Mouse (Mus musculus): ENCODE results near the gene E2f7. TPM values are rescaled to one million over a fixed set of nuclear protein-coding genes. Genes with fewer than 3 reads are reported as not detected.

Gene E2f7
- polyA plus RNA-seq (2014; fragmentation: Nextera tagmentation; extraction: Ambion mirVana): 8.3 and 9.1 TPM in 2 replicates

DNA sequence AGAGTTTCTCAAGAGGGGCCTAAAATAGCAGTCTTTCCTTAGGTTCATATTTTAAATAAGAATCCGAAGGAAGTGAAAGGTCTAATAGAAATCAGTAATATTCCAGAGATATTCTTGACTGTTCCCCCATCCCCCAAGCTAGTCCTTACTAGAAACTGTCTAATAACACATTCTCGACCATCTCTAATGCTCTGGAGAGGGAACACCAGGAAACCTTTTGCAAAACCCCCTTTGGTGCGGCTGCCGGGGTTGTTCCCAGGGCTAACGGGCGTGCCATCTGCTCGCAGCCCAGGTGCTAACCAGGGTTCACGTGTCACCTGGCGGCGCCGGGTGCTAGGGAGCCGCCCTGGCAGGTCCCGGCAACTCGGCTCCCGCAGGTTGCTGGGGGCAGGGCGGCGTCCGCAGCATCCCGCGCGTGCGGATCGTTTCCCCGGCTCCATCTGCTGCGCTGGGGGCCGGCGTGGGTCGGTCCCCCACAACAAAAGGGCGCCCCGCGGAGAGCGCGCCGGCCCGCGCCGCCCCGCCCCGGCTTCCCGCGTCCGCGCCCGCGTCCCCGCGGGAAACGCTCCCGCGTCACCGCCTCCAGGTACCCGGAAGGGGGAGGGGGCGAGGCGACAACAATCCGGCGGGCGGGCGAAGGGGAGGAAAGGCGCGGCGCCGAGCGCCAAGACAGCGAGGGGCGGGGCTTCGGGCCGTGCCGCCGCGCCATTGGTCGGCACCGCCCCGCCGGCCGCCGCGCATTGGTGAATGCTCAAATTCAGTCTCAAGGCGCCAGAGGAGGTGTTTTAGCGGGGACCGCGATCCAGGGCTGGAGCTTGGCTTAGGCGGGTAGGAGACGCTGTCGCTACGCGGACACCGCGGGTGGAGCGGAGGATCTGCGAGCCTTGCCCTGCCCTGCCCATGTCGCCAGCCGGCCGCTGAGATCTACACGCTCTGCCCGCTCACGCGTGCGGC, at the start of gene E2f7:
Gene E2f7 (plus strand): TSS at position 754 of the 954 bp plus-strand sequence.
- peak; percentile 98 for ATAC-seq
- no peaks in the 10 kb centered on the region for H3K27me3 ChIP-seq (replicated peaks; ENCODE audit: control insufficient read depth, insufficient read depth, low read length)
- under 1% methylated on average over 61 of the region's 98 CpGs for WGBS
- peak within 1 kb of the TSS; percentile 71 for H3K4me3 ChIP-seq (ENCODE audit: low read depth, low read length)
- H3K4me1 ChIP-seq (ENCODE audit: control insufficient read depth, insufficient read depth, low read length): peaks cover 12% of the 10 kb centered on the region
- DNase-seq (ENCODE audit: low spot score): peak; percentile 97
- H3K27ac ChIP-seq (ENCODE audit: low read depth, low read length): peak within 1 kb of the TSS; percentile 81
- peak within 1 kb of the TSS; percentile 93 for H3K9ac ChIP-seq (ENCODE audit: low read length)
- H3K36me3 ChIP-seq (ENCODE audit: control insufficient read depth, insufficient read depth, low read length): peaks cover 12% of the 10 kb centered on the region; the same call in 1 of the 2 replicates
- peak within 1 kb of the TSS; percentile 79 for H3K4me2 ChIP-seq (ENCODE audit: low read length)
- no peaks in the 10 kb centered on the region for H3K9me3 ChIP-seq (replicated peaks; ENCODE audit: control insufficient read depth, low read length)

DNA sequence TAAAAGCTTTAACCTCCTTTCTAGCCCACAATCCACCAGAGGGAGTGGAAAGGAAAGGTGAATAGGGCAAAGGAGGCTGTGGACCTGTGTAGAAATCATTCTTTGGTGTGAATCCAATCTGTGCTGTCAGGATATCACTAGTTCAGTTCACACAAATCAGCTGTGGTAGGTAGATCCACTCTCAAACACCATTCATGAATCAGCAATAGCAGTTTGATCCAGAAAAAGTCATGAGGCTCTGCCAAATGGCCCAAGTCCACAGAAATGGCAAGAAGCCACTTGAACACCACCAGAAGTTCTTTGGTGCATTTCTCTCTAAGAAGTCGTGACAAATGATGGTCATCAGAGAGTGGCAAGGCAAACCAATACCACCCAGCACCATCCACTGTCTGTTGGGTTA, 44.0 kb upstream of the E2f7 start:
- ATAC-seq (no peak), DNase-seq (ENCODE audit: low spot score) (no peak)
- Histone ChIP-seq H3K4me1 (ENCODE audit: control insufficient read depth, insufficient read depth, low read length) (no peaks in the 10 kb centered on the region), H3K9ac (ENCODE audit: low read length) (no peak overlapping the region), H3K9me3 (replicated peaks; ENCODE audit: control insufficient read depth, low read length) (no peaks in the 10 kb centered on the region), H3K4me2 (ENCODE audit: low read length) (no peak overlapping the region), H3K27ac (ENCODE audit: low read depth, low read length) (no peak overlapping the region), H3K36me3 (ENCODE audit: control insufficient read depth, insufficient read depth, low read length) (no peaks in the 10 kb centered on the region), H3K4me3 (ENCODE audit: low read depth, low read length) (no peak overlapping the region), H3K27me3 (replicated peaks; ENCODE audit: control insufficient read depth, insufficient read depth, low read length) (no peaks in the 10 kb centered on the region)
- WGBS: 78% methylated on average over 1 of the region's 1 CpGs

DNA sequence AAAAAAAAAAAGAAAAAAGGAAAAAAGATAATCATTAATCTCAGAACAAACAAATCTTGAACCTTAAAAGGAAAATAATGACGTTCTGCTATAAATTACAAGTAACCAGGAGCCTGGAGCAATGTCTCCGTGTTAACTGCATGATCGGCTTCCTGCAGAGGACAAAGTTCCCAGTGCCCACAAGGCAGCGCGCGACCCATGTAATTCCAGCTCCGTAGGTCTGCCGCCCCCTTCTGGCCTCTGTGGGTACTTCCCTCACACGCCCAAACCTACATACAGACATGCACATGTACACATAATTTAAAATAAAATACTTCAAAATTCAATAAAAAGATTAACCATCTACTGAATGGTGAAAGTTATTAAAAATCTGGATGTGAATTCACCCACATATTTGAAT, 39.6 kb upstream of the E2f7 start:
- no peaks in the 10 kb centered on the region for H3K36me3 ChIP-seq (ENCODE audit: control insufficient read depth, insufficient read depth, low read length)
- no peak for DNase-seq (ENCODE audit: low spot score)
- WGBS: 51% methylated on average over 9 of the region's 9 CpGs

DNA sequence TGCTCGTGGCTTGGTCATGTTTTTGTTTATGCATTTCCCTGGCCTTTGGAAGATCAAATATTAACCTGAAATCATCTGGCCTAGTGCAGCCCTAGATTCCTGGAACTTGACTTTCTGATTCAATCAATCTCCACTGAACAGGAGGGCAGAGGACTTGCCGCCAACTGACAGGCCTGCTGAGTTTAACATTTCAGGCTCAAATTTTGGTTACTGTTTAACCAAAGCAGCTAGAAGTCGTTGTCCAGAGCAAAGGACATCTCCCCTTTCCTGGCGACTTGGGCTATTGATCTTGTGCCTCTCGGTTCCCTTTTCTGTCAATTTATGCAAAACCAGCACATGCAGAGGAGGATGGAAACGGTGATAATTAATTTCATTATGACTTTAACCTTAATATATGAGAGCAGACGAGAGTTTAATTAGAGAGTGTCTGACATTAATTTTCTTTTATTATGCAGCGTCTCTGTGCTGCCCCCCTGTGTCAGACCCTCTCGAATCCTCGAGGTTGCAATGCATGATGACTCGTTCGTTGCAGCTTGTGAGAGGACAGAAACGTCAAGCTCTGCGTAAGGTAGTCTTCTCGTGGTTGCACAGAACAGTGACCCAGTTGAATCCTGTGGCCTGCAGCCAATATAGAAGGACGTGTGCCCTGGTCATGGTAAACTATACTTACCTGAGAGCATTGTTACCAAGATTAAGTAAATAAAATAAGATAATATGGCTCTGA, 37.7 kb upstream of the E2f7 start:
- DNase-seq (ENCODE audit: low spot score) (peak; percentile 71), ATAC-seq (peak; percentile 48; the same call in 1 of the 2 replicates)
- Histone ChIP-seq H3K4me3 (ENCODE audit: low read depth, low read length) (no peak overlapping the region), H3K27ac (ENCODE audit: low read depth, low read length) (no peak overlapping the region), H3K36me3 (ENCODE audit: control insufficient read depth, insufficient read depth, low read length) (no peaks in the 10 kb centered on the region), H3K9ac (ENCODE audit: low read length) (no peak overlapping the region), H3K4me2 (ENCODE audit: low read length) (no peak overlapping the region), H3K9me3 (replicated peaks; ENCODE audit: control insufficient read depth, low read length) (no peaks in the 10 kb centered on the region), H3K27me3 (replicated peaks; ENCODE audit: control insufficient read depth, insufficient read depth, low read length) (no peaks in the 10 kb centered on the region), H3K4me1 (ENCODE audit: control insufficient read depth, insufficient read depth, low read length) (no peaks in the 10 kb centered on the region)
- WGBS: 61% methylated on average over 16 of the region's 16 CpGs

More for the DNA sequence above, 39.6 kb upstream of the E2f7 start:
- Histone ChIP-seq H3K4me1 (ENCODE audit: control insufficient read depth, insufficient read depth, low read length) (no peaks in the 10 kb centered on the region), H3K9me3 (replicated peaks; ENCODE audit: control insufficient read depth, low read length) (no peaks in the 10 kb centered on the region), H3K4me3 (ENCODE audit: low read depth, low read length) (no peak overlapping the region), H3K9ac (ENCODE audit: low read length) (no peak overlapping the region), H3K27me3 (replicated peaks; ENCODE audit: control insufficient read depth, insufficient read depth, low read length) (no peaks in the 10 kb centered on the region), H3K4me2 (ENCODE audit: low read length) (no peak overlapping the region), H3K27ac (ENCODE audit: low read depth, low read length) (no peak overlapping the region)
- ATAC-seq: no peak

DNA sequence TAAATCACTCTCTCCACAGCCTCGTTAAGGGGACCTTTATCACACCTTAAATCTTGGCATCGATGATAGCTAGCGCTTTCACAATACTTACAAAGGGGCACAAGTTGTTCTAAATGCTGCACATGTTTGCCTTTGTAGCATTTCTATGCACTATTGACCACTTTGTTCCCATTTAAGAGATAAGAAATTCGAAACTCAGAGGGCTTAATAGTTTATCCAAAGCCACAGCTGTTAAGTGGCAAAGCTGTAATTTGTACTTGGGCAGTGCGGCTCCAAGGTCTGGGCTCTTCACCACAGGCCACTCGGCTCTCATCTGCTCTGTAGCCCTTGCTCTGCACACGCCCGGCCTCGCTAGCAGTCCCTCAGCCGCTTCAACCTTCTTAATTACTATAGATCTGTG, 28.4 kb upstream of the E2f7 start:
- Histone ChIP-seq H3K27me3 (replicated peaks; ENCODE audit: control insufficient read depth, insufficient read depth, low read length) (no peaks in the 10 kb centered on the region), H3K4me1 (ENCODE audit: control insufficient read depth, insufficient read depth, low read length) (no peaks in the 10 kb centered on the region), H3K9ac (ENCODE audit: low read length) (no peak overlapping the region), H3K9me3 (replicated peaks; ENCODE audit: control insufficient read depth, low read length) (no peaks in the 10 kb centered on the region), H3K36me3 (ENCODE audit: control insufficient read depth, insufficient read depth, low read length) (no peaks in the 10 kb centered on the region), H3K4me3 (ENCODE audit: low read depth, low read length) (no peak overlapping the region), H3K27ac (ENCODE audit: low read depth, low read length) (no peak overlapping the region), H3K4me2 (ENCODE audit: low read length) (no peak overlapping the region)
- peak; percentile 5 for DNase-seq (ENCODE audit: low spot score)
- ATAC-seq: peak; percentile 46; the same call in 1 of the 2 replicates
- WGBS: 37% methylated on average over 10 of the region's 10 CpGs

DNA sequence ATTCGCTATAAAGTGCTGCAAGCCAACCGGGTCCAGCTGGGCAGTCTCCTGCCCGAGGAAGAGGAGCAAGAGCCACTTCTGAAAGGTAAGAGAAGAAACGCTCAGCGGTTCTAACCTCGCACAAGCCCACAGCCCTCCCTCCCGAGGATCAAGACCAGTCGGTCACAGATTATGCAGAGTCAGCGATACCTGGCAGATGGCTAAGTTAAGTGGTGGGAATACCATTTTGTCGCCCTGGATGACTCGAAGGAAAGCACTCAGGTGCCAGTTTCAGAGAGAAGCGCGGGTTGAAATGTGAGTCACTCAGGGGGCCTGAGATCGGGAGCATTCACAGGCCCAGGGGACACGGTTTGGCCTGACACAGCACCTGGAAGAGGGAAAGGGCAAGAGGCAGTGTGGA, 18.8 kb upstream of the E2f7 start:
- H3K9ac ChIP-seq (ENCODE audit: low read length): no peak overlapping the region
- H3K36me3 ChIP-seq (ENCODE audit: control insufficient read depth, insufficient read depth, low read length): no peaks in the 10 kb centered on the region
- H3K9me3 ChIP-seq (replicated peaks; ENCODE audit: control insufficient read depth, low read length): no peaks in the 10 kb centered on the region
- H3K4me2 ChIP-seq (ENCODE audit: low read length): no peak overlapping the region
- no peaks in the 10 kb centered on the region for H3K27me3 ChIP-seq (replicated peaks; ENCODE audit: control insufficient read depth, insufficient read depth, low read length)
- ATAC-seq (no peak), DNase-seq (ENCODE audit: low spot score) (no peak)
- WGBS: 87% methylated on average over 15 of the region's 15 CpGs
- H3K27ac ChIP-seq (ENCODE audit: low read depth, low read length): no peak overlapping the region
- H3K4me3 ChIP-seq (ENCODE audit: low read depth, low read length): no peak overlapping the region
- H3K4me1 ChIP-seq (ENCODE audit: control insufficient read depth, insufficient read depth, low read length): no peaks in the 10 kb centered on the region

DNA sequence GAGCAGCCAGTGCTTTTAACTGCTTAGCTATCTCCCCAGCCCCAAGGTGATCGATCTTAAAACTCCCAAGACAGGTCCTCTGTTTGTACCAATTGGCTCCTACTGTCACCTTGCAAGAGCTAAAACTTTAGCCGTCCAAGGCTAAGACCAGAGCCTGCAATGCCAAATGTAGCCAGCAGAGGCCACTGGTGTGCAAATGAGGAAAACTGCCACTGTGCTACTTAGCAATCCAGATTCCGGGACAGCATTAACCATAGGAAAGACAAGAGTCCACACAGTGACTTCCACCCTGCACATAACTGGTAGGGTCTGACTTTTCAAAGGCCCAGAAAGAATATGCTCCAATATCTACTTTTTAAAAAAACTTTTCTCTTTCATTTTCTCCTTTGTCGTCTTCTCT, 17.4 kb upstream of the E2f7 start:
- no peaks in the 10 kb centered on the region for H3K4me1 ChIP-seq (ENCODE audit: control insufficient read depth, insufficient read depth, low read length)
- no peak overlapping the region for H3K27ac ChIP-seq (ENCODE audit: low read depth, low read length)
- no peak overlapping the region for H3K4me2 ChIP-seq (ENCODE audit: low read length)
- ATAC-seq: no peak
- no peaks in the 10 kb centered on the region for H3K27me3 ChIP-seq (replicated peaks; ENCODE audit: control insufficient read depth, insufficient read depth, low read length)
- H3K9me3 ChIP-seq (replicated peaks; ENCODE audit: control insufficient read depth, low read length): no peaks in the 10 kb centered on the region
- H3K9ac ChIP-seq (ENCODE audit: low read length): no peak overlapping the region
- no peaks in the 10 kb centered on the region for H3K36me3 ChIP-seq (ENCODE audit: control insufficient read depth, insufficient read depth, low read length)
- peak; percentile 33 for DNase-seq (ENCODE audit: low spot score)
- H3K4me3 ChIP-seq (ENCODE audit: low read depth, low read length): no peak overlapping the region
- 63% methylated on average over 4 of the region's 4 CpGs for WGBS

DNA sequence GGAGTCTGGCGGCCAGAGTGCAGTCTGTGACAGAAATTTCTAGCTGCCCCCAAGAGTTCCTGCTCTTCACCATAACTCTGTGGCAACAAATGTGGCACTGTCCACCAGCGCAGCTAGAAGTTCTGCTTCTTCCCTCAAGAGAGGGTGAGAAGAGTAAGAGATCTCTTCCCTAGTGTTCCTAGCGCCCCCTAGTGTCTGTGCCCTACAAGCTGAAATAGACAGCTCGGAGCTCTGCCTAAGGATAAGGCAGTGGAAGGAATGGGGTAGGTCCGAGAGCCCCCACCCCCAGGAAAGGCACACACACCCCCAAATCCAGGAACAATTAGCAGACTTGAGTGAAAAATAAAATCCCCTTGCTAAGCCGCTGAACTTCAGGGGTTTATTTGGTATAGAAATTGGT, 11.9 kb upstream of the E2f7 start:
- H3K9me3 ChIP-seq (replicated peaks; ENCODE audit: control insufficient read depth, low read length): no peaks in the 10 kb centered on the region
- H3K4me1 ChIP-seq (ENCODE audit: control insufficient read depth, insufficient read depth, low read length): no peaks in the 10 kb centered on the region
- ATAC-seq (peak; percentile 80), DNase-seq (ENCODE audit: low spot score) (peak; percentile 84)
- WGBS: 26% methylated on average over 6 of the region's 6 CpGs
- H3K4me3 ChIP-seq (ENCODE audit: low read depth, low read length): no peak overlapping the region
- H3K9ac ChIP-seq (ENCODE audit: low read length): no peak overlapping the region
- no peaks in the 10 kb centered on the region for H3K36me3 ChIP-seq (ENCODE audit: control insufficient read depth, insufficient read depth, low read length)
- no peak overlapping the region for H3K27ac ChIP-seq (ENCODE audit: low read depth, low read length)
- no peak overlapping the region for H3K4me2 ChIP-seq (ENCODE audit: low read length)
- H3K27me3 ChIP-seq (replicated peaks; ENCODE audit: control insufficient read depth, insufficient read depth, low read length): no peaks in the 10 kb centered on the region
